Mouse (Mus musculus) CH12.LX (cell line): ENCODE measurements at regions not wholly inside any gene's neighbourhood (a gene's known extent, or its start where the extent isn't known, plus 50 kb on each side); places are given as distances from the start of the nearest gene placed in this dataset.

ENCODE experiments used
- CHD1 ChIP-seq: IDR thresholded peaks from 2 replicates; pipeline ENCODE4 v1.6.1; 2012; ENCODE audit warnings: low read depth, low read length, improper control_type of control experiment, inconsistent platforms
- CTCF ChIP-seq, 2 experiments: IDR thresholded peaks in 1 of 2; conservative IDR thresholded peaks in 1 of 2; 2 replicates each; pipeline ENCODE4 v1.5.1; 2011 to 2012; ENCODE audit warnings: low read depth in 2 of 2, low read length in 2 of 2, improper control_type of control experiment in 1 of 2, inconsistent platforms in 1 of 2, mild to moderate bottlenecking in 1 of 2, moderate library complexity in 1 of 2
- E2F4 ChIP-seq: IDR thresholded peaks from 2 replicates; pipeline ENCODE4 v1.6.1; 2011; ENCODE audit warnings: low read depth, low read length, improper control_type of control experiment; ENCODE audit not compliant: insufficient replicate concordance
- ELF1 ChIP-seq: IDR thresholded peaks from 2 replicates; pipeline ENCODE4 v1.6.1; 2014; ENCODE audit warnings: low read depth, mild to moderate bottlenecking, inconsistent platforms, low read length, improper control_type of control experiment
- EP300 ChIP-seq: IDR thresholded peaks from 2 replicates; pipeline ENCODE4 v1.6.1; 2011; ENCODE audit warnings: low read length, improper control_type of control experiment
- HCFC1 ChIP-seq: IDR thresholded peaks from 2 replicates; pipeline ENCODE4 v1.6.1; 2012; ENCODE audit warnings: low read depth, mild to moderate bottlenecking, inconsistent platforms, low read length, improper control_type of control experiment
- MAFK ChIP-seq: IDR thresholded peaks from 2 replicates; pipeline ENCODE4 v1.6.1; 2011; ENCODE audit warnings: low read length, improper control_type of control experiment; ENCODE audit not compliant: insufficient replicate concordance
- MEF2A ChIP-seq: IDR thresholded peaks from 2 replicates; pipeline ENCODE4 v1.6.1; 2014; ENCODE audit warnings: low read depth, mild to moderate bottlenecking, inconsistent platforms, low read length, improper control_type of control experiment, borderline replicate concordance
- MXI1 ChIP-seq: IDR thresholded peaks from 2 replicates; pipeline ENCODE4 v1.6.1; 2011; ENCODE audit warnings: mild to moderate bottlenecking, low read depth, low read length, improper control_type of control experiment
- SMC3 ChIP-seq: IDR thresholded peaks from 2 replicates; pipeline ENCODE4 v1.6.1; 2011; ENCODE audit warnings: low read depth, low read length, improper control_type of control experiment

DNA sequence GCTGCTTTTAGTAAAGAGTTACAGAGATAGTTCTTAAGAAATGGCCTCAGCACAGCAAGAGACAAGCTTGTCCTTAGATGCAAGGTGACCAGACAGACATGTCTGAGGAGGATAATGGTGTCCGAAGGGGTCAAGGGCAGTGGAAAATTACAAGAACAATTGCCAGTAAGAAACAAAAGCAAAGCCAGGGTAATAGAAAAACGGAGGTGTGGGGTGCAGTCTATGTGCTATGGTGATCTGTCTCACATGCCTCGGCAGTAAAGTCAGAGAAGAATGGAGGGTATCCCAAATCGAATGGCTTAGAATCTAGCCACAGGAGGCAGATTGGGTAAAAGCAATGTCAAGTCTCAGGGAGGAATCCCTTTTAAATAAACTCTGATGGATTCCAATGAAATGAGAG lies 86.2 kb downstream of the Tmx1 start:
- TF ChIP-seq CTCF (conservative IDR thresholded peaks at IDR 0.05 in 1 of 2, IDR thresholded peaks at IDR 0.05 in 1 of 2; ENCODE audit: low read depth in 2 of 2, low read length in 2 of 2) (no peak), E2F4 (no peak), EP300 (no peak), MEF2A (no peak), MXI1 (no peak), ELF1 (no peak), MAFK (no peak), CHD1 (no peak), HCFC1 (no peak), SMC3 (no peak)
